Mouse (Mus musculus) ES-CJ7 (cell line): ENCODE data around the gene Flrt1.
A peak's percentile ranks its signal among the peaks of the same experiment; 100 is the strongest.

Experiments used
- DNase-seq: peaks from one replicate; pipeline ENCODE4 v3.0.0; 2011; ENCODE audit warnings: low read depth, low spot score

The Flrt1 gene

DNA sequence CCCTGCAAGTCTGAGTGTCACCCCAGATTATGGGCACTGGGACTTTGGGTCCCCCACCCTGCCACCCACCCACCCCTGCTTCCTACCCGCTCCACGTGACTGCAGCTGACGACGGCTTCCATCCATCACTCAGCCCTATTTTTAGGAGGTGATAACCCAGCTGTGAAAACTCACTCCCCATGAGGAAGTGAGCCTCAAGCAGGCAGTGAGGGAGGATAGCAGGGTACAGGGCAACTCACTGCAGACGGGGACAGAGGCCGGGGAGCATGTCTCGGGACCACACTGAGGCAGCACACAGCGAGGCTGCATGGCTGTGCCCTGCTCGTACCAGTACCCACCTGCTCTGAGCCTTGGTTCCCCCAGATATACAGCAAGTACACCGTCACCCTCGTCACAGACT, 24.8 kb upstream of the Flrt1 start:
- no peak for DNase-seq

DNA sequence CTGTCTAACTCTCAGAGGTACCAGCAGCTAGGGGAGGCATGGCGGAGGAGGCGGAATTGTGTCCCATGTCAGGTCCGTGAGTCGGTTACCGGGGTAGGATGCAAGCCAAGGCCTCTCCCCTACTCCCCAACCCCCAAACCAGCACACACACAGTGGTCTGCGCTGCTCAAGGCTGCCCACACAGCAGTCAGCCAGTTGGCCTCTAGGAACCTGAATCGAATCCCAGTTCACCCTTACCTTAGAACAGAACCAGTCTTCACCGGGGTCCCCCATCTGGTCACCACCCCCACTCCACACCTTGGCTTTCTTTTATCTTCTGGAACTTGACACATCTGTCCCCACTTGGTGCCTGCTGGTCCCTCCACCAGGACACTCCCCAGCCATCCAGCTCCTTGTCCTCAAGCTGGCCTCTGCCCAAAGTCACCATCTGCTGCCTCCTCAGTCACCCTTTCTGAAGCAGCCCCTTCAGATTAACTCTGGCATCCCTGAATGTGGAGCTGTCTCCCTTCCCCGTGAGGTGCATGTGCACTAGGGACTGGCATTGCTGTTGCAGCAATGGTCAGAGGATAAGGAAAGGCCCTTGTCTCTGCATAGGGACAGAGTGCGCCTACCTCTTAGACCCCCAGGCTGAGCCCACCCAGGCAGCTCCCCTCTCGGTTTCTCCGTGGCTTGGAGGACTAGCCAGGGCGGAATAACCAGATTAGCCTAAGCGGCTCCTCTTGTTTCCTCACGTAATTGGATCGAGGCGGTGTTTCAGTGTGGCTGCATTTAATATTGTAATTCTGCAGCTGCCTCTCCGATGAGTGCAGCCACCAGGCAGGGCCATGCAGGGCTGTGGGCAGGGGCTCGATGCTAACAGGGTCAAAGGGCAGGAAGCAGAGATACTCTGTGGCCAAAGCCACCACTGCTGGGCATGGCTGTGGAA, 23.3 kb upstream of the Flrt1 start:
- no peak for DNase-seq

DNA sequence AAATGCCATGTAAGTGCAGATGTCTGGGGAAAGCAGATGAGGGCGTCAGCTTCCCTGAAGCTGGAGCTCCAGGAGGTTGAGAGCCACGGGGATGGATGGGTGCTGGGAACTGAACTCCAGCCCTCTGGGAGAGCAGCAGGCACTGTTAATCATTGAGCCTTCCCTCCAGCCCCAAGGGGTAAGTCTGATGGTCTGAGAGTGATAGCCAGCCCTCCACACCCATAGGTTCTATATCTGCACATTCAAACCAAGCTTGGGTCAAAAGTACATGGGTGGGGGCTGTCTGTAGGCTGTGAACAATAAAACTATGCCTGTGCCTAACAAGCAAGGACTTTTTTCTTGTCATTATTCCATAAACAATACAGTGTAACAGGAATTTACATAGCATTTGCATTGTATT, 21.4 kb upstream of the Flrt1 start:
- no peak for DNase-seq

DNA sequence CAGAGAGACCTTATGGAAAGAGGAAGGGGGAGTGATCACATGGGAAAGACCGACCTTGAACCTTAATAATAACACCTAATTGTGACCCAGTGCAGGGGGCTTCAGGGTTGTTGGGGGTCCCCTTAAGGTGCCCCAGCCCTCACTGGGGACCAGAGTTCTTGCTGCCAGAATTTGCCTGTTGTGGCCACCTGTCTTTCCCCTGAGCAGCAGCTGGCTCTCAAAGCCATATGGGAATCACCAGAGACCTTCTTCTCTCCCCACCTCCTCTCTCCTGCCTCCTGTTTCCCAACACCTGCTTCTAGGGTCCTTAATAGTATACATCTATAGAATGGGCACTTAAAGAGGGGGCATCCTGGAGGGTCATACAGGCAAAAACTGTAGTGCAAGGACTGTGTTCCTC, 20.7 kb upstream of the Flrt1 start:
- DNase-seq: no peak

DNA sequence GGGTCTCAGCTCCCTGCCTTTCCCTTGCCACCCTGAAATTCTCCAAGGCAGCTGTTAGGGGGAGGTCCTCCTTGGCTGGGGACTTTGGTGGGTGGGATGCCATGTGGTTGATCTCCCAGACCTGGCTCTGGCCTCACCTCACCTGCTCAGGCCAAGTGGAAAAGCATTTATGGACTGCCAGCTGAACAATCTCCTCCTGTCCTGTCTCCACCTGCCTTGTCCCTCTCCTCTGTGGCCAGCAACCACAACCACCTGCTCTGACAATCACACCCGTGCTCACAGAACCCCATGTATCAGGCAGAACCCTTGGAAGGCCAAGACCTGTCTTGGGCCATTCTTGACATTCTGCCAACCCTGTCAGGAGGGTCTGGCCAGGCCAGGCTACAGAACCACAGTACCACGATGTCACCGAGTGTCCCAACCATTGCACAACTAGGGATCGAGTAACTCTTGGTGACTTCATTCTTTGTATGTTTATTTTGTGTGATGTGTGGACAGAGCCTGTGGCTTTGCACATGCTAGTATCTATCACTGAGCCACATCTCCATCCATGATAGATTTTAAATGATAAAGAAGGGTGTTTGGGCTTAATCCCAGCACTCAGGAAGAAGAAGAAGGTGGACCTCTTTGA, 20.1 kb upstream of the Flrt1 start:
- DNase-seq: no peak

DNA sequence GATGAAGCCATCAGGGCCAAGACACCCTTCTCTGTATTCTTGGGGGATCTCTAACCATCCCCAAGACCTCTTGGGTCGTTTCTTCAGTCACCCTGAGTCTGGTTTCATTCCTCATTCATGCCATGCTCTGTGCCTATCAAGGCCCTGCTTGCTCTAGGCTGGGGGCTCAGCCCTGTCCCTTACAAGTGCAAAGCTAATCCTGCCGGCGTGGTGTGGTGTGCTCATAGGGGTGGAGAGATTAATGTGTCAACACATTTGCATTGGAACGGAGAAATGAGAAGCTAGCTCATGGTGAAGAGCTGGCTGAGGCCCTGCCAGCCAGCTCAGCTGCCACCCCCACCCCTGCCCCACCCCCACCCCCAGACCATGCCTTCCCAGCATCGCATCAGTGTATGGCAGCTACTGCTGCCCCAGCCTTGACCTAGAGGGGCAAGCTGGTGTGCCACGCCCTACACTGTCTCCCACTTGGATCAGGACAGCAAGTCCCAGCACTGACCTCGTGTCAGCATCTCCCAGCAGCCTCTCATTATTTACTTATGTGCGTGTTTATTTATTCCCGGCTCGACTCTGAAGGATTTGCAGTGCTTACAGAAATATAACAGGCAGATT, 17.3 kb upstream of the Flrt1 start:
- DNase-seq: no peak

DNA sequence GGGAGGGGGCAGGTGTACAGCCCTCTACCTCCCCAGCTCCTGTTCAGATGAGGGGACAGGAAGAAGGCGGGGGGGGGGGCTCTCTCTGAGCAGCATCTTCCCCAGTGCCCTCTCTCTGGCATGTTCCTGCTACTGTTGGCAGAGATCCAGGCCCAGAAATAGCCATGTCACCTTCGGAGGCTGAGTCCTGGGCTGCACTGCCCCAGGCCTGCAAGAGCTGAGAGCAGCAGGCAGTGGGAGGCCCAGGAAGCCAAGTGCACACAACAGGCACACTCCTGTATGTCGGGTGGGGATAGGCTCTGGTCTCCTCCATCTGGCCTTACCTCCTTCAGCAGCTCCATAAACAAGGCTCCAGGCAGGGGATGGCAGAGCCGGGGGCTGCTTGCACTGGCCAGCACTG, 16.7 kb upstream of the Flrt1 start:
- no peak for DNase-seq

DNA sequence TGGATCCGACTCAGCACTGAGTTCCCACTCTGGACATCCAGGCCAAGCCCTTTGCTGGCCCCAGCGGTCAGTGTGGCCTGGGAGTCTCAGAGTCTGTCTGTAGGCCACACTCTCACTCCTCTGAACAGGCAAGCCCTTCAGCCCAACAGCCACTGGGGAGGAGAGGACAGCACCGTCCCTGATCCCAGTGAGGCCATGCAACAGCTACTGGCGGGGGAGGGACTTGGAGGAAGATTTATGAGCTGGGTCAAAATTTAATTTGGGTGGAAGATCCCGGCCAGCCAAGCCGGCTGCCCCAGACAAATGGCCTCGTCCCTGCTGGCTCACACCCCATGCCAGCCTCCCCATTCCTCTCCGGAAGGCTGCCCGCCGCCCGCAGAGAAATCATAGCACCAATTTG, 15.7 kb upstream of the Flrt1 start:
- DNase-seq: no peak

DNA sequence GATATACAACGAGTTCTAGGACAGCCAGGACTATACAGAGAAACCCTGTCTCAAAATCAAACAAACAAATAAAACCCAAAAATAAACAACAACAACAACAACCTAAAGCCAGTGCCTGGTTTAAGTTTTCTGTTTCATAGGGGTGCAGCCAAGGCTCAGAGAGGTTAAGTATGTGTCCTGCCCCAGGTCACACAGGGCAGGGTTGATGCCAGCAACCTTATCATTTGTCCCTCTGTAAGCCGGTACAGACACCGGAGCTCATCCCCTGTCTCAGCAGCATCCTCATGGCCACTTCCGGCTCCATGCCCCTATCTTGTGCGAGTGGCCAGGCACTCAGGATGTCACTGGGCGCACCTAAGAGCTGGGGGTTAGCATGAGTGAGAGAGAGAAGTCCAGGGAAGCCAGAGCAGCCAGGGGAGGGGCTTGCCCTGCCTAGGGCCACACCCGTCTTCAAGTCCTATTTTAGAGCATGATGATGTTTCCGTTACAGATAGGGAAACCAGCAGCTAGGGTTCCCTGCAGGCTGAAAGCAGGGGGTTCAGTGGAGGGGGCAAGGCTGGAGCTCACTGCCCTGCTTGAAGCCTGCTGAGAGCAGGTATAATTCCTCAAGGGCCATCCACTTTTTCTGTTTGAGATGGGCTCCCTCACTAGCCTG, 12.3 kb upstream of the Flrt1 start:
- DNase-seq: no peak

DNA sequence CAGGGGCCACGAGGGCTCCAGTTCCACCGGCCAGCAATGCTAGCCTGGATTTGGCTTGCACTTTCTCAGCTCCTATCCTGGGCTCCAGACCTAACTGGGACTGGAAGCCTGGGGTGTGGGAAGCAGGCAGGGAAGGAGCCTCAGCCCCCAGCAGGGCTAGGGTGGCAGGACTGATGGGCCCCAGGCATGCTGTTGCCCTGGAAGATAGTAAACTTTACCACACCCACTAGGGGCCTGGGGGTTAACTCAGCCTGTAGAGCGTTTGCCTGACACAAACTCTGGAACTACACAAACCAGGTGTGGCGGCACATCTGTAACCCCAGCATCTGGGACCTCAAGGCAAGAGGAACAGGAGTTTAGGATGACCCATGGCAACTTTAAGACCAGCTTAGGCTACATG, 11.6 kb upstream of the Flrt1 start:
- DNase-seq: no peak

DNA sequence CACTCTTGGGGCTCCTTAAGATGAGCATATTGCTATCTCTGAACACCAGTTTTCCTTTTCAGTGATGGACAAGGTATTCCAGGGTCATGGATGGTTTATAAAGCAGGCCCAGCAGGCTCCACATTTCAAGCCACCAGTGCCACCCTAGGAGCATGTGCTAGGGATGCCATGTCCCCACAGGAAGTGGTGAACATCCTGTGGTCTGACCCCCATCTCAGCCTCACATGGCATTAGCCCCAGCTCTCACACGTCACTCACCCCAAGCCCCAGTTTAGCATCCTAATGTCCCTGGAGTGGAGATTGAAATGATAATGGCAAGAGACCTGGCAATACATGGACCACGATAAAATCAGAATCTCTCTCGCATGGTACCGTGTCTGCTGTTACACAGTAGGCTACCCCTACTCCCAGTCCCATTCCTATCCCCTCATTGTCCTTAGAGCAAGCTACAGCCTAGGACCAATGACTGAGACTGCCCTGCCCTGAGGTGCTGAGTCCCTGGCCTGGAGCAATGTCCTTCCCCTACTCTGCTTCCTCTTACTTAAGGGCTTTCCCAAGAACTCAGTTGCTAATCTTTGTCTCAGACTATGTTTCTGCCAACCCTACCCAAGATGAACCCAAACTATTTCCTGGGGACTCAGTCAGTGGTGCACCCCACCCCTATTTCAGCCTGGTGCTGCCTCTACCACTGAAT, 10.7 kb upstream of the Flrt1 start:
- DNase-seq: no peak

DNA sequence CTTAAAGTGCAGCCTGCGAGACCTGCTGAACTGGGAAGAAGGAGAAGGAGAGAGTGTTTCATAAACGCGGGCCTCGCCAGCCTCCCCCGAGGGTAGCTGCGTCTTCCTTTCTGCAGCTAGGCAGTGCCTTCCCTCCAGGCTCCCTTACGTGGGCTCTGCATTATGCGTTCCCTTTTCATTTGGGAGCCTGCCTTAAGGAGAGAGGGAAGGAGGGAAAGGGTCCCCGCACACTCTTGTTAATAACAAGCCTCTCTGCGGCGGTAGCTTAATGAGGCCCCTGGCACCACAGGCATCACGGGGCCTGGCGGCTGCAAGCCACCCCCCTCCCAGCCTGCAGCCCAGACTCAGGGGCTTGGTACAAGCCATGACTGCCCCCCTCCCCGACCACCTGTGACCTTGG, 8.0 kb upstream of the Flrt1 start:
- no peak for DNase-seq

DNA sequence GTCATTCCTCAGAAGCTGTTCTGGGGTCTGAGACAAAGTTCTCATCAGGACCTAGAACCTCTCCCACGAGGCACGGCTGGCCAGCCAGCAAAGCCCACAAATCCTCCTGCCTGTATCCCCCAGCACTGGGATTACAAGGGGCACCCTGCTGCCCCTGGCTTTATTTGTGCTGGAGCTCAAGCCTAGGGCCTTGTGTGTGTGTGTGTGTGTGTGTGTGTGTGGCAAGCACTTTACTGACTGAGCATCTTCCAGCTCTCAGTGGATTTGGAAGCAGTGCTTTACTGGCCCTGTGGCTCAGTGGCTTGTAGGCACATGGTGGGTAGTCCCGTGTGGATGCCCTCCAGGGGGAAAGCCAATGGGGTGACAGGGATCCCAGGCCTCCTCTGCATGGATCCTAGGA, 7.1 kb upstream of the Flrt1 start:
- peak; percentile 37 for DNase-seq

DNA sequence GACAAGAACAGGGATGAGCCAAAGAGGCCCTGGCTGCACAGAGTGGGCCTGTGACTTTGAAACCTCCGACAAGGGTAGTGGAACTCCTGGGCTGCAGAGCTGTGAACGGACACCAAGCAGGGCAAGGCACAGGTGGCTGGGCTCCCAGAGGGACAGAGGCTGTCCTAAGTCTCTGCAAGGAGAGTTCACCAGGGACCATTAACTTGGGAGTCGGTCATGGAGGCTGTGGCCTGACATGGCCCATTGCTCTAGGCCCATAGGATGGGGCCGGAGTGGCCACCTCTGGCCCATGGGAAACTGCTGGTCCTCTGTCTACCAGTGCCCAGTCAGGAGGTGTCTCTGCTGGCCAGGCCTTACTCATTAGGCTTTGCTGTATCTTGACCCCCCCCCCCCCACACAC, 6.2 kb upstream of the Flrt1 start:
- no peak for DNase-seq

DNA sequence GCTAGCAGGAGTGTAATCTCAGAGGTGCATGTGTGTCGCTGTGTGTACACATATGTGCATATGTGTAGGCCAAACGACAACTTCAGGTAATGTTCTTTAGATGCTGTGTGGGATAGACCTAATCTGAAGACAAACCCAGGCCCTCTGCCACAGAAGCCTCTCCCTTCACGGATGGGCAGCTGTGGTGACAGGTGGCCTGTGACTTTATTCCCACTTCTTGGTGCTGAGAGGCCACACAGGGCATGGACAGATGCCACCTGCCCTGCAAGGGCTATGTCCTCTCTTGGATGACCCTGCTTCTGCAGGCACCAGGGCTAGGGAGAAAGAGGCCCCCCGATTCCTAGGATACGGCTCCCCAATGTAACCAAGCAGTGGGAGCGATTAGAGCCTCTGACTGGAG, 5.8 kb upstream of the Flrt1 start:
- no peak for DNase-seq

DNA sequence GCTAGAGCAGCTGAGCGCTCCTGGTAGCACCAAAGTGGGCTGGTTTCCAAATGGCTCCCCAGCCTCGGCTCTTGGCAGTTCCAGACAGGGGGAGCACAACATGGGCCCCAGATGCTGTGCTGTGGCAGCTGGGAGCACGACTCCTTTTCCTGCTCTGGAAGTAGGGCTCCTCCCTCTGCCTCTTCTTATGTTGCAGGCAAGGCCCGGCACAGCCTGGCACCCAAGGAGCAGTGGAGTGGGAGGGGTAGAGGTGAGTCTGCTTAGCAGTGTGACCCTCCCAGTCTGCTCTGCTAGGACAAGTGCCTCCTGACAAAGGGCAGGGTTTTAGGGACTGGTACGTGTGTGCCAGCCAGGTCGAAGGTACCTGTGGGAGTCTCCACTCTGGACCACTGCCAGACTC, 5.3 kb upstream of the Flrt1 start:
- DNase-seq: no peak

DNA sequence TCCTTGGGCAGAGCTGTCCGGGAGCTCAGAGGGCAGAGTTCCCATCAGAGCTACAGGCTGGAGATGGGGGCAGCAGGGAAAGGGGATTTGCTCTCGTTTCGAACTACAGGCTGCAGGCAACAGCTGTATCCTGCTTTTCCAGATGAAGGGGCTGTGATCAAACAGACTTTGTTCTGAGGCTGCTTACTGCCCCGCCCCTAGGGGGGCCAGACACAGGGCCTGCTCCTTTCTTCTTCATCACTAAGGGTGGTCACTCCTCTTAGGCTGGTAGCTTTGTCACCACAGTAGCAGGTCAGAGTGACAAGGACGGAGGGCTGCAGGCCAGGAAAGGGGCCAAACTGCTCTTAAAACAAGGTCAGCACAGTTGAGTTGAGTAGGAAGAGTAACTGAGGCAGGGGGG, 4.6 kb upstream of the Flrt1 start:
- no peak for DNase-seq

DNA sequence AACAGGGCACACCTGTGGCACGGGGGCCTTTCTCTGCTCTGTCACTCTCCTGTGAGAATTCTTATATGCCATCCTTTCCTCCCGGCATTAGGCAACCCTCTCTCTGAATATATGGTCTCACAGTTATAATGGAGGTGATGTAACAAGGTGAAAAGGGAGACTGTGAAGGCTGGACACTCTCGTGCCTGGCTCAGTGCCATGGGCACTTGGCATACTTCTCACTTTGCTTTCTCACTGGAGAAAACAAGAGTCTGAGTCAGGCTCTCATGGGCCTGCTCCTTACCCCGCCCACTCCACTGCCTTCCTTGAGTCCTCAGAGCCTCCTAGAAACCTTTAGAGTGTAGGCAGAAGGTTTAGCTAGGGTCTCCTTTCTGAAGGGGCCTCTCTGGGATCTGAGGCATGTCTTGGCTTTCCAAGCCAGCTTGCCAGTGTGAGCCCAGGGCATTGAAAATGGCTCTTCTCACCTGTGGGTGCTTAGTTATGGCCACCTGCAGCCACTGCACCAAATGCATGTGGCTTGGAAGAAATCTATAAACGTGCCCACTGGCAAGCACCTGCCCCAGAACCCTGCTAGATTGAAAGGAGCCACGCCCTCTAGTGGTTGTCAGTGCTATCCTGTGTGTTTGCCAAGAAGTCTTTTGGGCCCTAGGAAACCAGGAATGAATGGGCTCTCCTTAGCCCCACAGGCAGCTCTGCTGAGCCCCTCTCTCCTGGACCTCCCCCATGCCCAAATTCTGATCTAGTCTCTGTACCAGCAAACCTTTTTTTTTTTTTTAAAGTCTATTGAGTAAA, 2.8 kb upstream of the Flrt1 start:
- peak; percentile 60 for DNase-seq

DNA sequence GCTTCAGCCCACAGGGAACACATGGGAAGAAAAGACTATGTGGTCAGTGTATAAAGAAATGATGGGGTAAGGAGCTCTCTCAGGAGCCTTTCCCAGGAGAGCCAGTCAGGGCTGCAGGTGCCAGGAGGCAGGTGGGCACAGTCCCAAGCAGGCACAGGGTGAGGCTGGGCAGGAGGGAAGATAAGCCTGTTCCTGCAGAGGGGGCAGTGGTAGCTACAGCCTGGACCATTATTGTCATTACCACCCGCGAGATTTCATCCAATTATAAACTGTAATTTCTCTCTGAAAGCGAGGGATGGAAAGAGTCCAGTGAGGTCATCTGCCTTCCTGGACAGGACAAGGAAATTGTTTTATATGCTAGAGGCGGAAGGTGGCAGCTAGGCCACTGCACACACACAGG, 1.6 kb upstream of the Flrt1 start:
- no peak for DNase-seq

DNA sequence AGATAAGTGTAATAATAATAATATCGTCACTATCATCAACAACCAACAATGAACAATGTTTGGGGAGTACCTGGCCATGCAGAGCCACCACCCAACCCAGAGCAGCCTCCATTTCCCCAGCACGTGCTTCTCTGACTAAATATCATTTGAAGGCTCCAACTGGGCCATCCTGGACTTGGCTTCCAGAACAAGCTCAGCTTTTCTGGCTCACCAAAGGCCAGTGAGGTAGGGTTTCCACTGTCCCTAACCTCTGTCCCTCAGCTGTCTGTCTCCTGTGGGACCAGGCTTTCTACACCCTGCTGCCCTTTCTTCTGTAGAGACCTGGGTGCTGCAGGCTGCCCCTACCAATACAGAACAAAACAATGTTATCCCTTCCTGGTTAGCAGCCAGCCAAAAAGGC, 1.0 kb upstream of the Flrt1 start:
- DNase-seq: no peak

DNA sequence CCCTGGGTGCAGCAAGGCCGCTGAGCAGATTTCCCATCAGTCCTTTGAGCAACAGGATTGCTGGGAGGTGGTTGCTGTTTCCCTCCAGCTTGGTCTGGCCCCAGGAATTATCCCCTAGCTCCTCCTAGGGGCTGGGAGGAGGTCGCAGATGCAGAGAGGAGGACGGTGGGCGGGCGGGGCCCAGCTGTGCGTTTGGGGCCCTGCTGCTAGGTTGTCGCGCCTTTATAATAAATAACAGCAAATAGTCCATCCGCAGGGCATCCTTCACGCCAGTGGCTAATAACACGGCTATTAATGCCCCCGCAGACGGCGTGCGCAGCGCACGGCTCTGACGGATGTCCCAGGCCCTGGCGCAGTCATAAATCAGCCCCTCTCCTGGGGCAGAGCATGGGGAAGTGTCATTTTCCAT, 1.5 kb downstream of the Flrt1 start:
- no peak for DNase-seq
